Mouse (Mus musculus) layer of hippocampus, adult 9-10 months (tissue): ENCODE measurements at regions not wholly inside any gene's neighbourhood (a gene's known extent, or its start where the extent isn't known, plus 50 kb on each side); places are given as distances from the start of the nearest gene placed in this dataset.
"Not testable (repeated sequence)": the region's sequence is repeated elsewhere in the genome, so short reads cannot be mapped to it uniquely, and the experiment has no call there.

Experiments
- DNase-seq: peaks from one replicate; pipeline ENCODE4 v3.0.0; 2022; ENCODE audit warnings: low spot score

DNA sequence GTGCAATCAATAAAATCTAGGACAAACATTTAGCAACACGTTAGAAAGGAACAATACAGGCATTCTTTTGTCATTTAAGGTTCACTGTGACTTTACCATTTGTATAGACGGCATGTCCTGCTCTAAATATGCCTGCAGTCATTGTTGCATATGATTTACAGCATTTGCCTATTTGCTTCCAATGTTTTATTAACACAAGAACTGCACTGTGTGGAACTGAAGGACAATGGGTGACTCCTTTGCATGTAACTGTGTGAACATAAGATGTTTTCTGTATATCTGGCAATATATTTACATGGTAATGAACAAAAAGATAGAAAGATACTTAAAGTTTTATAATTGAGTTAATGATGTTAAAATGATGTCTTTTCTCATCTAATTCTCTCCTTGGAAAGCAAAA lies 57.1 kb downstream of the Pou4f1 start:
- no peak for DNase-seq

DNA sequence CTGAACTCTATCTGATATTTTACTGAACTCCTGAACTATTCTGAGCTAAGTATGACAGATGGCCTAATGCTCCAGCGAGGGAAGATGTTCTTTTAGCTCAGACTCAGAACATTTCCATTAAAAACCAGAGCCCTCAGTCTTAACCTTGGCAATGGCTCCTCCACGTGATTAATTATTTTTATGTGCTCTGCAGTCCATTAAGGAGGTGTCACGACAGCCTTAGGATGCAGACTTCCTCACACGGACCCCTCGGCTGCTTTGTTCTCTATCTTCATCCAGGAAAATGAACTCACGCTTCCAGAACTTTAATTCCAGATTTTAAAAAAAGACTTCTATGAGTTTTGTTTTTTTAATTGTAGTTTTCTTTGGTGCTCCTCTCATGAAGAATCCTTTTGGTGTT lies 57.5 kb downstream of the Pou4f1 start:
- DNase-seq, result no peak

GRCm38 (mm10) chr14:104406062-104406461 lies 61.7 kb downstream of the Pou4f1 start:
- no peak for DNase-seq

GRCm38 (mm10) chr14:104389297-104390071 lies 78.3 kb downstream of the Pou4f1 start:
- no peak for DNase-seq

DNA sequence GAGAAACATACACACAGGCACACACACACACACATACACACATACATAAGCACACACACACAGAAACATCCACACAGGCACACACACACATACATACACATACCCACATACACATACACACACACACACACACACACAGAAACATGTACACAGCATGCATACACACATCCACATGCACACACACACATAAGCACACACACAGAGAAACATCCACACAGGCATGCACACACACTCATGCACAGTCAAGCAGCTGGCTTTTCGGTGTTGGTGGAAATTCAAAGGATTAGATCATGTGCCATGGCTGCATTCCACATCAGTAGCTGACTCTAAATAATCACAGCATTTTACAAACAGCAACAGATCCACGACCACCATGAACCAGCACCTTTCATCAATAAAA lies 78.9 kb downstream of the Pou4f1 start:
- no peak for DNase-seq

GRCm38 (mm10) chr14:104380986-104381385 lies 86.8 kb downstream of the Pou4f1 start:
- DNase-seq, result no peak

- DNase-seq, result no peak
These were observed 95.0 kb downstream of the Pou4f1 start for GRCm38 (mm10) chr14:104372776-104373175.

- DNase-seq, result no peak
These were observed 111.2 kb downstream of the Pou4f1 start for GRCm38 (mm10) chr14:104356636-104357035.

GRCm38 (mm10) chr14:104336783-104337182 lies 131.0 kb downstream of the Pou4f1 start:
- not testable (repeated sequence) for DNase-seq

DNA sequence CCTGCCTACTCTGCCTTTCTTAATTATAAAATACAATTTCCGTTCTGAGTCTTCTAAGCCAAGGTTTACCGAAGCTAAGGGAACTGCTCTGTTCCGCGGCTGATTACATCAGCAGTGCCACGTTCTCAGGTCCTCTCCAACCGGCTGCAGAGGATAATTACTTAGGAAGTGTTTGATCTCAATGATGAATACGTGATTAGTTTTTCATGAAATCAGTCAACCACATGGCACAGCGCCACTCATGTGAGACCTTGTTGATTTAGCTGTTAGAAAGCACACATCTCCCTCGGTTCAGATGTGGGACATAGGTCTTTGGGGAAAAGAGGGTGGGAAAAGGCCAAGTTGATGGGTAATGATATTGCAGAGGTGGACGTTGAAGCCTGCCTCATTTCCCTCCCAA lies 141.7 kb downstream of the Pou4f1 start:
- DNase-seq, result no peak

DNA sequence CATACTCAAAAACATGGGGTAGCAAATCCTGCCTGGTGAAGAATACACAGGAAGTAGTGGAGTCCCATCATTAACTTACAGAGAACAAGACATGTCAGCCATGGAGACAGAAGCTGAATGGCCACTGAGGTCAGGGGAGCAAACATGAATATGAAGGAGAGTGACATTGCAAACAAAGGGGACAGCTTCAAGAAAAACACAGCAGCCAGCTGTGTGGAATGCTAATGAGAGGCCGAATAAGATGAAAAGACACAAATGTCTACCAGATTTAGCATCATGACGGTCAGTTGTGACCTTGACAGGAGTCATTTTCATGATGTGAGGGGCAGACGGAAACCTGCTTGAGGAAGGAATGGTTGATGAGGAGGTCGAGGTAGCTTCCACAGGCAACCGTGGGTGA lies 167.7 kb downstream of the Pou4f1 start:
- no peak for DNase-seq

- no peak for DNase-seq
These were observed 169.5 kb downstream of the Pou4f1 start for GRCm38 (mm10) chr14:104298312-104298711.

DNA sequence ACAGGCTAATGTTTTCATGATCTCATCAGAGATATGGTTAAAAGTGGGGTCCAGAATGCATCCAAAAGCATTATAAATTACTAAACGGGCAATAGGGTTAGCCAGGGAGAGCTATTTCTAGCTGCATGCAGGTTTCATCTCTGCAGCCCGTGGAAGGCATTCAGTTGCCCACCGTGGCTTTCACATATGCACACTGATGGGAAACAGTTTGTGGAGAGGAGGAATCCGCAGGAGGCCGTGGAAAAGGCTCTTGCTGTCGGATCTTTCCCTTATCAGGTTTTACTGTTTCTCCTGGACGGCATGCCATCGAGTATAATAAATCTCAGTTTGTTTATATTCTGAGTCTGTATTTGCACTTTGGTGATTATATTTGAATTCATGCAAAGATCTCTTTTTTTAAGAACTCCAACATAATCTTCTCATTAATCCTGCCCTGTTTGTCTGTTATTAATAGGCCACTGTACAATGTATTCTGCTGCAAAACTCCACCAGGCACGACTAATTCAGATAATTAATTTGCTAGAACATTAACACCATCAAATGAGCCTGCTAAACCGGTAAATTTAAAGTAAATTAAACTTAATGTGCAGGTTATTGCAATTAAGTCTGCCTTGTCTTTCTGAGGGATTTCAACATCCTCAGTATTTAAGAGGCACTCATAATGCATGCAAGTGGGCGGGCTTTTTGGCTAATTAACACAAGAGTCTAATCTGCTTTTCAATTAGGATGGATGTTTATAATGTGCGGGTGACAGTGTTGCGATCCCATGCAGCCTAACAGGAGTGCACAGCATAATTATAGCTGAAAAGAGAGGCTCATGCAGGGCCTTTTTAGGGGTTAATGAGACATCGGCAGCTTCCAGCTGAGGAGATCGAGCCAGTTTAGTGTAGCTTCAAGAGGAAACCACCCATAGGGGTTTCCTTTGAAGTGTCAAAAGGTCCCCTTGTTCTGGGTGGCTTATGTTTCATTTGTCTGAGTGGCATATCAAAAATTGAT lies 170.2 kb downstream of the Pou4f1 start:
- no peak for DNase-seq

- DNase-seq, result no peak
These were observed 174.0 kb downstream of the Pou4f1 start for GRCm38 (mm10) chr14:104293814-104294213.

DNA sequence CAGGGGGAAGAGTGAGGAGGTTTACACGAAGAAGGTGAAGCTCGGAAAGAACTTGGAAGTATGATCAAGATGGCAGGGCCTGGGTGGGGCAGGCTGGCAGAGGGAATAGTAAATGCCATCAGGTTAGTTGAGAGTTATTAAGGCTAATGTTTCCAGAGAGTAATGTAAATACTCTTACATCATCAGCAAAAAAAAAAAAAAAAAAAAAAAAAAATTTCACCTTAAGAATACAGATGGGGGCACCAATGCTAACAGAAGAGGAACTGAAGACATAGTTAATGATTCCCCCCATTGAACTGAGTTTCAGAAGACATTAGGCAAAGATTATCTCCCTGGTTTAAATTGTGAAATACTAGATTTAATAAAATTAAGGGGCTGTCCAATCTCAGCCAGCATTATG lies 174.7 kb downstream of the Pou4f1 start:
- no peak for DNase-seq

GRCm38 (mm10) chr14:104280353-104280752 lies 187.4 kb downstream of the Pou4f1 start:
- DNase-seq, result no peak

DNA sequence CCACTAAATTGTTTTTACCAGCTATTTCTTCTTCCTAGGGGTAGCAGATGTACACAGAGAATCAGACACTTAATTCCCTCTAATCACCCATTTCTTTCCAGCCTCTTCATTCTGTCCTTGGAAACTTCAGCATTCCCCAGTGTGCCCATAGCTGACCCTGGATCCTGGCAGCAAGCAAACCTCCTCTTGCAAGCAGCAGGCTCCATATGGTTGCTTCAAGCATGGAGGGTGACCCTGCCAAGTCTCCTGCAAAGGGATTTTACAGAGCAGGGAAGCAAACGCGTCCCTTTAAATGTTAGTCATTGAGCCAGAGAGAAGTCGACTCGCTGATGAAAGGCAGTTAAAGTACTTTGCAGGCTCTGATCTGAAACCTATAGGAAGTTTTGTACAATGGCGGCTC lies 187.9 kb downstream of the Pou4f1 start:
- DNase-seq, result no peak

DNA sequence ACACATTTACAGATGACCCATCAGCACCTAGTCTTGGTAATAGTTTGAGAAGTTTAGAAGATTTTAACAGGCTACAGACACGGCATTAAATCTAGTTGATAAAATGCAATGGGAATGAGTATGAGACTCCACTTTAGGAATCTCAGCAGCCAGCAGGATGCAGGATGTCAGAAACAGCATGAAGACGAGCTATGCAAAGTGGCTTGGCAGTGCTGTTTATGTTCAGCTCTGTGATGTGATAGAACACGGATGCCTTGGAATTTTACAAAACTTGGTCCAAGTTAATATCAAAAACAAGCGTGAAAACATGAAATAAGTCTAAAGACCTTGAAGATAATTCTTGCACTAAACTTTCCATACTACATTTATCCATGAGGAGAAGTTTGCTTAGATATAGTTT lies 193.0 kb downstream of the Pou4f1 start:
- DNase-seq, result no peak

- no peak for DNase-seq
These were observed 202.7 kb downstream of the Pou4f1 start for GRCm38 (mm10) chr14:104264919-104265764.

GRCm38 (mm10) chr14:104216965-104217364 lies 250.8 kb downstream of the Pou4f1 start:
- no peak for DNase-seq

- no peak for DNase-seq
These were observed 257.1 kb downstream of the Pou4f1 start for GRCm38 (mm10) chr14:104210719-104211118.

DNA sequence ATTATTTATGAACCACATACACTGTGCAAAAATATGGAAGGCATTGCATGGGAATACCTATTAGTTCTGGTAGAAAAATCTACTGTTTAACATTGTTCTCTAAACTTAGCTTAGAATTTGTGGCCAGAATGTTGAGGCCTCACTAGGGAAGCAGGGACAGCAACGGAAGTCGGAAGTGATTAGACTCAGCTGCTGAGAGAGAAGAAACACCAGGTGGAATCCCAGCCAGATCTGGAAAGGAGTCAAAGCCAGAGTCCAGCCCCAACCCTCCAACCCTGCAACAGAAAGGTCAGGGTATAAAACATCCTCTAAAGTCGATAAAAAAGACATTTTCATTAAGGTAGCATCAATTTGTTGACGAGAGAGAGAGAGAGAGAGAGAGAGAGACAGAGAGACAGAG lies 258.9 kb downstream of the Pou4f1 start:
- DNase-seq, result no peak
